Mouse (Mus musculus) MEL (cell line): ENCODE data around the gene Wnk4. TPM values are rescaled to one million over a fixed set of nuclear protein-coding genes. Genes with fewer than 3 reads are reported as not detected.
A peak's percentile ranks its signal among the peaks of the same experiment; 100 is the strongest.

Source experiments
- DNase-seq: peaks from one replicate; pipeline ENCODE4 v3.0.0; 2011; ENCODE audit warnings: low read depth, low spot score
- H3K27ac ChIP-seq: 2 replicates; pipeline ENCODE4 v1.5.1; 2012; ENCODE audit warnings: low read depth, mild to moderate bottlenecking, control low read depth, low read length, moderate library complexity; ENCODE audit not compliant: control insufficient read depth
- H3K27me3 ChIP-seq, 2 experiments: fragments of 150-350 bp in 1 of 2; sonication (generic) in 1 of 2; 2 replicates each; pipeline ENCODE4 v1.6.1; 2012; ENCODE audit warnings: low read length in 2 of 2, mild to moderate bottlenecking in 2 of 2, improper control_type of control experiment in 1 of 2, moderate library complexity in 1 of 2; ENCODE audit not compliant: insufficient read depth in 2 of 2, control insufficient read depth in 1 of 2
- H3K36me3 ChIP-seq, 2 experiments: 2 replicates each; pipeline ENCODE4 v1.6.1; 2012 to 2014; ENCODE audit warnings: low read length in 2 of 2, improper control_type of control experiment in 1 of 2, inconsistent platforms in 1 of 2, mild to moderate bottlenecking in 1 of 2; ENCODE audit not compliant: insufficient read depth in 2 of 2, control insufficient read depth in 1 of 2
- H3K4me1 ChIP-seq, 2 experiments: fragments of 150-350 bp in 1 of 2; sonication (generic) in 1 of 2; 2 replicates each; pipeline ENCODE4 v1.6.1; 2012; ENCODE audit warnings: low read length in 2 of 2, improper control_type of control experiment in 1 of 2, mild to moderate bottlenecking in 1 of 2; ENCODE audit not compliant: insufficient read depth in 2 of 2, control insufficient read depth in 1 of 2
- H3K4me3 ChIP-seq, 2 experiments: fragments of 150-350 bp in 1 of 2; sonication (generic) in 1 of 2; 2 replicates each; pipeline ENCODE4 v1.5.1; 2012; ENCODE audit warnings: low read depth in 2 of 2, low read length in 2 of 2, mild to moderate bottlenecking in 2 of 2, moderate library complexity in 2 of 2, control low read depth in 1 of 2, improper control_type of control experiment in 1 of 2; ENCODE audit not compliant: control insufficient read depth in 1 of 2, insufficient read depth in 1 of 2
- H3K79me2 ChIP-seq: 2 replicates; pipeline ENCODE4 v1.6.1; 2012; ENCODE audit warnings: mild to moderate bottlenecking, low read length, moderate library complexity; ENCODE audit not compliant: control insufficient read depth, poor library complexity, insufficient read depth
- H3K9ac ChIP-seq: 2 replicates; pipeline ENCODE4 v1.6.1; 2012; ENCODE audit warnings: low read depth, mild to moderate bottlenecking, control low read depth, low read length, moderate library complexity; ENCODE audit not compliant: control insufficient read depth, poor library complexity, severe bottlenecking
- H3K9me3 ChIP-seq: fragments of 150-350 bp; sonication (generic); replicated peaks from 2 replicates; pipeline ENCODE4 v1.6.1; 2012; ENCODE audit warnings: mild to moderate bottlenecking, low read length, improper control_type of control experiment, moderate library complexity; ENCODE audit not compliant: insufficient read depth
- CHD2 ChIP-seq: IDR thresholded peaks from 2 replicates; pipeline ENCODE4 v1.6.1; 2011; ENCODE audit warnings: low read length, improper control_type of control experiment
- CTCF ChIP-seq, 3 experiments: IDR thresholded peaks in 2 of 3; conservative IDR thresholded peaks in 1 of 3; 2 replicates each; pipeline ENCODE4 v1.5.1; 2011 to 2012; ENCODE audit warnings: low read length in 3 of 3, low read depth in 2 of 3, mild to moderate bottlenecking in 2 of 3, improper control_type of control experiment in 1 of 3, inconsistent platforms in 1 of 3, mixed read lengths in 1 of 3, moderate library complexity in 1 of 3; ENCODE audit not compliant: control insufficient read depth in 1 of 3, insufficient read depth in 1 of 3, poor library complexity in 1 of 3, severe bottlenecking in 1 of 3
- E2F4 ChIP-seq: IDR thresholded peaks from 2 replicates; pipeline ENCODE4 v1.6.1; 2011; ENCODE audit warnings: low read depth, low read length, improper control_type of control experiment, borderline replicate concordance
- ELF1 ChIP-seq: IDR thresholded peaks from 2 replicates; pipeline ENCODE4 v1.6.1; 2014; ENCODE audit warnings: low read depth, mild to moderate bottlenecking, inconsistent platforms, low read length, improper control_type of control experiment, moderate library complexity
- EP300 ChIP-seq, 2 experiments: IDR thresholded peaks; 2 replicates each; pipeline ENCODE4 v1.6.1; 2011; ENCODE audit warnings: improper control_type of control experiment in 2 of 2, low read length in 2 of 2, low read depth in 1 of 2, mild to moderate bottlenecking in 1 of 2
- GATA1 ChIP-seq: IDR thresholded peaks from 2 replicates; pipeline ENCODE4 v1.6.1; 2011; ENCODE audit warnings: low read depth, low read length, improper control_type of control experiment
- HCFC1 ChIP-seq: IDR thresholded peaks from 2 replicates; pipeline ENCODE4 v1.6.1; 2012; ENCODE audit warnings: low read depth, mild to moderate bottlenecking, inconsistent platforms, low read length, improper control_type of control experiment, moderate library complexity
- JUND ChIP-seq: IDR thresholded peaks from 2 replicates; pipeline ENCODE4 v1.6.1; 2011; ENCODE audit warnings: low read depth, mild to moderate bottlenecking, improper control_type of control experiment, low read length
- MAX ChIP-seq: IDR thresholded peaks from 2 replicates; pipeline ENCODE4 v1.6.1; 2011; ENCODE audit warnings: low read length, improper control_type of control experiment
- MAZ ChIP-seq: IDR thresholded peaks from 2 replicates; pipeline ENCODE4 v1.6.1; 2012; ENCODE audit warnings: low read depth, mild to moderate bottlenecking, inconsistent platforms, low read length, improper control_type of control experiment
- MEF2A ChIP-seq: IDR thresholded peaks from 2 replicates; pipeline ENCODE4 v1.6.1; 2014; ENCODE audit warnings: low read depth, mild to moderate bottlenecking, inconsistent platforms, low read length, improper control_type of control experiment; ENCODE audit not compliant: poor library complexity, insufficient replicate concordance, severe bottlenecking; ENCODE audit errors: extremely low read depth
- MYB ChIP-seq: IDR thresholded peaks from 2 replicates; pipeline ENCODE4 v1.6.1; 2011; ENCODE audit warnings: mild to moderate bottlenecking, low read depth, low read length, improper control_type of control experiment
- NELFE ChIP-seq: IDR thresholded peaks from 2 replicates; pipeline ENCODE4 v1.6.1; 2011; ENCODE audit warnings: low read depth, low read length, improper control_type of control experiment
- NRF1 ChIP-seq: IDR thresholded peaks from 2 replicates; pipeline ENCODE4 v1.6.1; 2014; ENCODE audit warnings: low read depth, mild to moderate bottlenecking, inconsistent platforms, low read length, improper control_type of control experiment, moderate library complexity; ENCODE audit not compliant: poor library complexity, insufficient read depth, severe bottlenecking
- POLR2AphosphoS2 ChIP-seq: IDR thresholded peaks from 2 replicates; pipeline ENCODE4 v1.6.1; 2011; ENCODE audit warnings: low read length, improper control_type of control experiment
- POLR2AphosphoS5 ChIP-seq: IDR thresholded peaks from 2 replicates; pipeline ENCODE4 v1.6.1; 2012; ENCODE audit warnings: low read depth, borderline replicate concordance, mild to moderate bottlenecking, inconsistent platforms, low read length, moderate library complexity, mixed read lengths
- RAD21 ChIP-seq: IDR thresholded peaks from 2 replicates; pipeline ENCODE4 v1.6.1; 2011; ENCODE audit warnings: mild to moderate bottlenecking, low read depth, low read length, improper control_type of control experiment
- RCOR1 ChIP-seq: IDR thresholded peaks from 2 replicates; pipeline ENCODE4 v1.6.1; 2012; ENCODE audit warnings: low read depth, mild to moderate bottlenecking, inconsistent platforms, low read length, improper control_type of control experiment
- SIN3A ChIP-seq: IDR thresholded peaks from 2 replicates; pipeline ENCODE4 v1.6.1; 2012; ENCODE audit warnings: low read length, improper control_type of control experiment, inconsistent platforms
- SMC3 ChIP-seq: IDR thresholded peaks from 2 replicates; pipeline ENCODE4 v1.6.1; 2011; ENCODE audit warnings: low read depth, low read length, improper control_type of control experiment
- TAL1 ChIP-seq: IDR thresholded peaks from 2 replicates; pipeline ENCODE4 v1.6.1; 2012; ENCODE audit warnings: mild to moderate bottlenecking, inconsistent platforms, low read length, moderate library complexity, mixed read lengths
- TBP ChIP-seq: IDR thresholded peaks from 2 replicates; pipeline ENCODE4 v1.8.0; 2011; ENCODE audit warnings: low read depth, low read length, improper control_type of control experiment
- TCF12 ChIP-seq: IDR thresholded peaks from 2 replicates; pipeline ENCODE4 v1.6.1; 2014; ENCODE audit warnings: low read depth, mild to moderate bottlenecking, inconsistent platforms, low read length, improper control_type of control experiment, moderate library complexity
- UBTF ChIP-seq: IDR thresholded peaks from 2 replicates; pipeline ENCODE4 v1.6.1; 2012; ENCODE audit warnings: low read depth, mild to moderate bottlenecking, inconsistent platforms, low read length, improper control_type of control experiment, moderate library complexity, borderline replicate concordance; ENCODE audit not compliant: insufficient read depth
- USF1 ChIP-seq: IDR thresholded peaks from 2 replicates; pipeline ENCODE4 v1.6.1; 2014; ENCODE audit warnings: low read depth, mild to moderate bottlenecking, inconsistent platforms, low read length, improper control_type of control experiment, moderate library complexity
- ZC3H11A ChIP-seq: IDR thresholded peaks from 2 replicates; pipeline ENCODE4 v1.6.1; 2012; ENCODE audit warnings: low read depth, mild to moderate bottlenecking, inconsistent platforms, low read length, improper control_type of control experiment
- ZKSCAN1 ChIP-seq: IDR thresholded peaks from 2 replicates; pipeline ENCODE4 v1.6.1; 2012; ENCODE audit warnings: low read depth, mild to moderate bottlenecking, inconsistent platforms, low read length, improper control_type of control experiment, moderate library complexity
- ZMIZ1 ChIP-seq: IDR thresholded peaks from 2 replicates; pipeline ENCODE4 v1.6.1; 2012; ENCODE audit warnings: low read depth, mild to moderate bottlenecking, inconsistent platforms, low read length, improper control_type of control experiment, moderate library complexity
- ZNF384 ChIP-seq: IDR thresholded peaks from 2 replicates; pipeline ENCODE4 v1.6.1; 2012; ENCODE audit warnings: low read depth, mild to moderate bottlenecking, inconsistent platforms, low read length, improper control_type of control experiment
- polyA plus RNA-seq, 2 experiments: library from polyadenylated mRNA; stranded (reverse) in 1 of 2; unstranded in 1 of 2; fragments of >175 nt in 1 of 2; fragments of >200 nt in 1 of 2; gene quantifications; 2 replicates each; pipeline versions ENCODE4 v1.2.1 to v1.2.4; 2012; ENCODE audit warnings: low replicate concordance in 2 of 2, low read depth in 1 of 2; ENCODE audit not compliant: insufficient read length in 2 of 2, insufficient read depth in 1 of 2, missing spikeins in 1 of 2
- total RNA-seq: library from RNA; depleted of rRNA; stranded (reverse); fragments of 300-350 nt; gene quantifications from 2 replicates; pipeline ENCODE4 v1.2.3, GENCODE M21; 2012

Gene Wnk4
- total and polyA plus RNA-seq, 3 experiments, result 0.92 to 3.4 TPM; not detected in 1

- Histone ChIP-seq H3K27ac (no peak overlapping the region), H3K4me3 (no peak overlapping the region), H3K9me3 (no peaks in the 10 kb centered on the region), H3K4me1 (peaks cover 0 to 6% of the 10 kb centered on the region in 2 experiments; a peak in 2 of 4 replicates)
- no peak for DNase-seq
- no peak for TF ChIP-seq SMC3
- TF ChIP-seq TBP, result no peak
- TF ChIP-seq JUND, result no peak
- no peak for TF ChIP-seq USF1
- no peak for TF ChIP-seq CHD2
- TF ChIP-seq SIN3A, result no peak
- no peak for TF ChIP-seq EP300 (IDR thresholded peaks at IDR 0.05; ENCODE audit: low read depth in 1 of 2, low read length in 2 of 2)
- no peak for TF ChIP-seq ZC3H11A
- TF ChIP-seq, all 39 proteins: peak for 0
- peaks cover 0 to 4% of the 10 kb centered on the region in 2 experiments; a peak in 2 of 4 replicates for H3K27me3 ChIP-seq
- no peaks in the 10 kb centered on the region for H3K79me2 ChIP-seq
- H3K9ac ChIP-seq, result no peak overlapping the region
- peaks cover 0 to 2% of the 10 kb centered on the region in 2 experiments; a peak in 1 of 4 replicates for H3K36me3 ChIP-seq
Measured at GRCm38 (mm10) chr11:101247521-101248030, 12.8 kb upstream of the Wnk4 start.

DNA sequence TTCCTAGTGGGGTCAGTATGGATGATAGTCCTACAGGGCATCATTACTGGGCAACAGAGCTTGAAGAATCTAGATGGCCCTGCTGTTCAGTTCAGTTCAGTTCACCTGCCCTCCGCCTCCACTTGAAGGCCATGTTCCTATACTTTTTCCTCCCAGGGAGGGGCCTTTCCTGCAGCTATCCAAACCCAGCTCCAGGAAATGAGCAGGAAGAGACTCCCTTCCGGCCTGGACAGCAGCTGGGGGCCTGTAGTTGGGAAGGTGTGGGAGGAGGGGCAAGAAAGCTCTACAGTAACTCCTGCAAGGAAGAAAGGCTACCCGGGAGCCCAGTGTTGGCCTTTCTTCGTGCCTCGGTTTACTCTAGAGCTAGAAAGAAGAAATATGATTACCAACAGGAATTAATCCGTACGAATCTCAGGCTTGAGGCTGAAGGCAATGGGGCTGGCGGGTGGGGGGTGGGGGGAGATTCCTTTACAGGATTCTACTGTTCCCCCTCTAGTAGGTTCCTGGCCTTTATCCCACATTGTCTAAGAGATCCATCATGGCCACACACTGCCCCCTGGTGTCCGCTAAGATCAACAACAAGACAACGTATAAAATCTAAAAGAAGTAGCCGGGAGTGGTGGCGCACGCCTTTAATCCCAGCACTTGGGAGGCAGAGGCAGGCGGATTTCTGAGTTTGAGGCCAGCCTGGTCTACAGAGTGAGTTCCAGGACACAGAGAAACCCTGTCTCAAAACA lies 11.9 kb upstream of the Wnk4 start:
- Histone ChIP-seq H3K4me3 (no peak overlapping the region), H3K36me3 (peaks cover 0 to 4% of the 10 kb centered on the region in 2 experiments; a peak in 1 of 4 replicates), H3K79me2 (no peaks in the 10 kb centered on the region), H3K9ac (no peak overlapping the region), H3K9me3 (no peaks in the 10 kb centered on the region), H3K27ac (no peak overlapping the region), H3K4me1 (peaks cover 0 to 6% of the 10 kb centered on the region in 2 experiments; a peak in 2 of 4 replicates), H3K27me3 (peaks cover 0 to 1% of the 10 kb centered on the region in 2 experiments; a peak in 1 of 4 replicates)
- TF ChIP-seq SMC3 (peak; percentile 91), ZKSCAN1 (no peak), ZNF384 (no peak), ZC3H11A (peak; percentile 86), ELF1 (no peak), POLR2AphosphoS5 (no peak), CHD2 (no peak), NELFE (no peak), TCF12 (no peak), TAL1 (no peak), ZMIZ1 (no peak), GATA1 (no peak), RCOR1 (no peak), USF1 (no peak), MEF2A (no peak), UBTF (no peak), CTCF (IDR thresholded peaks at IDR 0.05 in 2 of 3, conservative IDR thresholded peaks at IDR 0.05 in 1 of 3; ENCODE audit: control insufficient read depth in 1 of 3, insufficient read depth in 1 of 3, low read depth in 2 of 3, low read length in 3 of 3, poor library complexity in 1 of 3, severe bottlenecking in 1 of 3) (peak; percentile 39 to 82 (median 80); a peak in 5 of 6 replicates), MAZ (no peak), SIN3A (no peak), NRF1 (no peak), POLR2AphosphoS2 (no peak), RAD21 (peak; percentile 79), EP300 (IDR thresholded peaks at IDR 0.05; ENCODE audit: low read depth in 1 of 2, low read length in 2 of 2) (no peak), MYB (no peak), HCFC1 (no peak), MAX (no peak), E2F4 (no peak)
- DNase-seq, result peak; percentile 88
